Mouse (Mus musculus): ENCODE data around the gene Syndig1. TPM values are rescaled to one million over a fixed set of nuclear protein-coding genes. Genes with fewer than 3 reads are reported as not detected.

Gene Syndig1
- polyA plus RNA-seq, 1 experiment from 2014 or later = 16.4 TPM

DNA sequence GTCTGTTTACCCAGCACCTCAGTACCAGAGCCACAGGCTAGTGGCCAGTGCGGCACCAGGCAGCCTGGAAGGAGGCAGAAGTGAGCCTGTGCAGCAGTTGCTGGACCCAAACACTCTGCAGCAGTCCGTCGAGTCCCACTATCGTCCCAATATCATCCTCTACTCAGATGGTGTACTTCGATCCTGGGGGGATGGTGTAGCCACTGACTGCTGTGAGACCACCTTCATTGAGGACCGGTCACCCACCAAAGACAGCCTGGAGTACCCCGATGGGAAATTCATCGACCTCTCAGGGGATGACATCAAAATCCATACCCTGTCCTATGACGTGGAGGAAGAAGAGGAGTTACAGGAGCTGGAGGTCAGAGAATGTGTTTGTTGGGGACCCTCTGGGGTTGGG is 70.6 kb downstream of the Syndig1 start:
- H3K36me3 ChIP-seq (ENCODE audit: control insufficient read depth, insufficient read depth, low read length) = no peaks in the 10 kb centered on the region
- no peak for DNase-seq (ENCODE audit: low spot score)
- H3K27ac ChIP-seq (ENCODE audit: low read depth, low read length) = no peak overlapping the region
- H3K4me3 ChIP-seq (ENCODE audit: low read depth, low read length) = no peak overlapping the region
- H3K4me2 ChIP-seq (ENCODE audit: low read length) = no peak overlapping the region
- ATAC-seq = no peak
- no peaks in the 10 kb centered on the region for H3K9me3 ChIP-seq (replicated peaks; ENCODE audit: control insufficient read depth, low read length)
- 93% methylated on average over 9 of the region's 9 CpGs for WGBS
- no peak overlapping the region for H3K9ac ChIP-seq (ENCODE audit: low read length)
- H3K4me1 ChIP-seq (ENCODE audit: control insufficient read depth, insufficient read depth, low read length) = no peaks in the 10 kb centered on the region
- H3K27me3 ChIP-seq (replicated peaks; ENCODE audit: control insufficient read depth, insufficient read depth, low read length) = no peaks in the 10 kb centered on the region

GRCm38 (mm10) chr2:149900606-149901005 is 71.6 kb downstream of the Syndig1 start:
- H3K4me3 ChIP-seq (ENCODE audit: low read depth, low read length) = no peak overlapping the region
- 77% methylated on average over 1 of the region's 1 CpGs for WGBS
- no peaks in the 10 kb centered on the region for H3K36me3 ChIP-seq (ENCODE audit: control insufficient read depth, insufficient read depth, low read length)
- no peak for DNase-seq (ENCODE audit: low spot score)
- no peaks in the 10 kb centered on the region for H3K9me3 ChIP-seq (replicated peaks; ENCODE audit: control insufficient read depth, low read length)
- no peak for ATAC-seq
- H3K9ac ChIP-seq (ENCODE audit: low read length) = no peak overlapping the region
- no peaks in the 10 kb centered on the region for H3K27me3 ChIP-seq (replicated peaks; ENCODE audit: control insufficient read depth, insufficient read depth, low read length)
- H3K27ac ChIP-seq (ENCODE audit: low read depth, low read length) = no peak overlapping the region
- H3K4me1 ChIP-seq (ENCODE audit: control insufficient read depth, insufficient read depth, low read length) = no peaks in the 10 kb centered on the region
- H3K4me2 ChIP-seq (ENCODE audit: low read length) = no peak overlapping the region

DNA sequence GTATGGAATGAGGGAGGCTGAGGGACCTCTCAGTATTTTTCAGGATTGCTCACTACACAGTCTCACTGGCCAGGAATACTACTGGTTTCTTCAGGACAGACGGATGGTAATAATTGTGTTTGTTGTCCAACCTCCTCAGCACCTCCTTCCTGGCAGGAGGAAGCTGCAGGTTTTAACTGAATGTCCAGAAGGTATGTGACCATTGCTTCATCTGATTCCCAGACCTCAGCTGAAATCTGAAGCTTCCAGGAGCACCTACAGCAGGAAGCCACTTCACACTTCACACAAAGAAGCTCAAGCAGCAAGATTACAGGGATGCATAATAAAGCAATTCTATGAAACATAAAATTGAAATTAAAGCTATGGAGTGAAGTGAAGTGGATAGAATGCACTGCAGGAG is 75.4 kb downstream of the Syndig1 start:
- ATAC-seq (no peak), DNase-seq (ENCODE audit: low spot score) (no peak)
- Histone ChIP-seq H3K27me3 (replicated peaks; ENCODE audit: control insufficient read depth, insufficient read depth, low read length) (no peaks in the 10 kb centered on the region), H3K36me3 (ENCODE audit: control insufficient read depth, insufficient read depth, low read length) (no peaks in the 10 kb centered on the region), H3K9ac (ENCODE audit: low read length) (no peak overlapping the region), H3K4me3 (ENCODE audit: low read depth, low read length) (no peak overlapping the region), H3K4me2 (ENCODE audit: low read length) (no peak overlapping the region), H3K9me3 (replicated peaks; ENCODE audit: control insufficient read depth, low read length) (no peaks in the 10 kb centered on the region), H3K4me1 (ENCODE audit: control insufficient read depth, insufficient read depth, low read length) (no peaks in the 10 kb centered on the region), H3K27ac (ENCODE audit: low read depth, low read length) (no peak overlapping the region)
- WGBS = 72% methylated on average over 1 of the region's 1 CpGs

DNA sequence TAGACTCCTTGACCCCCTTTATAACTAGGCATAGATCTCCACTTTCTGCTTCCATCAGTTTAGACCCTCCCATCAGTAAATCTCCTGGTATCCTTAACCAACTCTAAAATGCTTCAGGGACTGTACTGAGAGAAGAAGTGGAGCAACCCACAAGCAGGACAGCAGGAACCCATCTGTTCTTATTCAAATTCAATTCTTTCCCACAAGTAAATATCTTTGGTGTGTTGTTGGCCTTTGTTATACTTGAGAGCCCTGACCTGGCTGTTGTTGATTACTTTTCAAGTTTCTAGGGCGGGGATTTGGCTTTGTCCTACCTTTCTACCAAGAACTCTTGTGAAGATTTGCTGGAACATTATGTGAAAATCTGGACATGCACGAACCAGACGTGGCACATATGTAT is 77.7 kb downstream of the Syndig1 start:
- no peak for DNase-seq (ENCODE audit: low spot score)
- no peak for ATAC-seq
- no peak overlapping the region for H3K4me3 ChIP-seq (ENCODE audit: low read depth, low read length)
- no peaks in the 10 kb centered on the region for H3K9me3 ChIP-seq (replicated peaks; ENCODE audit: control insufficient read depth, low read length)
- no peak overlapping the region for H3K4me2 ChIP-seq (ENCODE audit: low read length)
- 86% methylated on average over 3 of the region's 3 CpGs for WGBS
- no peaks in the 10 kb centered on the region for H3K4me1 ChIP-seq (ENCODE audit: control insufficient read depth, insufficient read depth, low read length)
- H3K9ac ChIP-seq (ENCODE audit: low read length) = no peak overlapping the region
- no peaks in the 10 kb centered on the region for H3K27me3 ChIP-seq (replicated peaks; ENCODE audit: control insufficient read depth, insufficient read depth, low read length)
- no peaks in the 10 kb centered on the region for H3K36me3 ChIP-seq (ENCODE audit: control insufficient read depth, insufficient read depth, low read length)
- H3K27ac ChIP-seq (ENCODE audit: low read depth, low read length) = no peak overlapping the region

DNA sequence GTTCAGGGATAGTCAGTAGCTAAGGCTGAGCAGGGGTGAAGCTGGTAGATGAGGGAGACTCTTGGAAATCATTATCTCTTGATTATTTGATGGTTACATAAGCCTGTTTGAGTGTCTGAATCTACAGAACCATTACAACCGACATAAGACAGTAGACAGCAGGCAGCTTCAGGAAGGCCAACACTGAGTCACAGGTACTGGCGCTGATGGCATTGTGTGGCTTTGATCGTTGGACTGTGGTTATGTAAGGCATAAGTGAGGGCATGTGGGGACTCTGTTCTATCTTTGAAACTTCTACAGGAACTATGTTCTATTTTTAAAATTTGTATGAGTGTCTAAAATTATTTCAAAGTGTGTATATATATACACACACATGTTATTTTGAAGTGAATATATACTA is 88.2 kb downstream of the Syndig1 start:
- no peaks in the 10 kb centered on the region for H3K36me3 ChIP-seq (ENCODE audit: control insufficient read depth, insufficient read depth, low read length)
- 89% methylated on average over 3 of the region's 3 CpGs for WGBS
- no peaks in the 10 kb centered on the region for H3K4me1 ChIP-seq (ENCODE audit: control insufficient read depth, insufficient read depth, low read length)
- no peak overlapping the region for H3K4me3 ChIP-seq (ENCODE audit: low read depth, low read length)
- no peak overlapping the region for H3K4me2 ChIP-seq (ENCODE audit: low read length)
- no peaks in the 10 kb centered on the region for H3K27me3 ChIP-seq (replicated peaks; ENCODE audit: control insufficient read depth, insufficient read depth, low read length)
- no peak overlapping the region for H3K27ac ChIP-seq (ENCODE audit: low read depth, low read length)
- H3K9ac ChIP-seq (ENCODE audit: low read length) = no peak overlapping the region
- no peak for DNase-seq (ENCODE audit: low spot score)
- no peak for ATAC-seq
- no peaks in the 10 kb centered on the region for H3K9me3 ChIP-seq (replicated peaks; ENCODE audit: control insufficient read depth, low read length)

GRCm38 (mm10) chr2:149923561-149923960 is 94.5 kb downstream of the Syndig1 start:
- Histone ChIP-seq H3K27ac (ENCODE audit: low read depth, low read length) (no peak overlapping the region), H3K27me3 (replicated peaks; ENCODE audit: control insufficient read depth, insufficient read depth, low read length) (no peaks in the 10 kb centered on the region), H3K9ac (ENCODE audit: low read length) (no peak overlapping the region), H3K9me3 (replicated peaks; ENCODE audit: control insufficient read depth, low read length) (no peaks in the 10 kb centered on the region), H3K4me3 (ENCODE audit: low read depth, low read length) (no peak overlapping the region), H3K36me3 (ENCODE audit: control insufficient read depth, insufficient read depth, low read length) (no peaks in the 10 kb centered on the region), H3K4me1 (ENCODE audit: control insufficient read depth, insufficient read depth, low read length) (no peaks in the 10 kb centered on the region), H3K4me2 (ENCODE audit: low read length) (no peak overlapping the region)
- 64% methylated on average over 2 of the region's 2 CpGs for WGBS
- DNase-seq (ENCODE audit: low spot score) (no peak), ATAC-seq (no peak)

- Histone ChIP-seq H3K4me1 (ENCODE audit: control insufficient read depth, insufficient read depth, low read length) (no peaks in the 10 kb centered on the region), H3K9ac (ENCODE audit: low read length) (no peak overlapping the region), H3K4me2 (ENCODE audit: low read length) (no peak overlapping the region), H3K4me3 (ENCODE audit: low read depth, low read length) (no peak overlapping the region), H3K27me3 (replicated peaks; ENCODE audit: control insufficient read depth, insufficient read depth, low read length) (no peaks in the 10 kb centered on the region), H3K36me3 (ENCODE audit: control insufficient read depth, insufficient read depth, low read length) (no peaks in the 10 kb centered on the region), H3K9me3 (replicated peaks; ENCODE audit: control insufficient read depth, low read length) (no peaks in the 10 kb centered on the region), H3K27ac (ENCODE audit: low read depth, low read length) (no peak overlapping the region)
- DNase-seq (ENCODE audit: low spot score) (no peak), ATAC-seq (no peak)
- 89% methylated on average over 2 of the region's 2 CpGs for WGBS
These were observed 96.9 kb downstream of the Syndig1 start for GRCm38 (mm10) chr2:149925911-149926310.

GRCm38 (mm10) chr2:149927001-149927400 is 98.0 kb downstream of the Syndig1 start:
- Histone ChIP-seq H3K4me3 (ENCODE audit: low read depth, low read length) (no peak overlapping the region), H3K27me3 (replicated peaks; ENCODE audit: control insufficient read depth, insufficient read depth, low read length) (no peaks in the 10 kb centered on the region), H3K9me3 (replicated peaks; ENCODE audit: control insufficient read depth, low read length) (no peaks in the 10 kb centered on the region), H3K9ac (ENCODE audit: low read length) (no peak overlapping the region), H3K27ac (ENCODE audit: low read depth, low read length) (no peak overlapping the region), H3K36me3 (ENCODE audit: control insufficient read depth, insufficient read depth, low read length) (no peaks in the 10 kb centered on the region), H3K4me2 (ENCODE audit: low read length) (no peak overlapping the region), H3K4me1 (ENCODE audit: control insufficient read depth, insufficient read depth, low read length) (no peaks in the 10 kb centered on the region)
- ATAC-seq = no peak
- no peak for DNase-seq (ENCODE audit: low spot score)

DNA sequence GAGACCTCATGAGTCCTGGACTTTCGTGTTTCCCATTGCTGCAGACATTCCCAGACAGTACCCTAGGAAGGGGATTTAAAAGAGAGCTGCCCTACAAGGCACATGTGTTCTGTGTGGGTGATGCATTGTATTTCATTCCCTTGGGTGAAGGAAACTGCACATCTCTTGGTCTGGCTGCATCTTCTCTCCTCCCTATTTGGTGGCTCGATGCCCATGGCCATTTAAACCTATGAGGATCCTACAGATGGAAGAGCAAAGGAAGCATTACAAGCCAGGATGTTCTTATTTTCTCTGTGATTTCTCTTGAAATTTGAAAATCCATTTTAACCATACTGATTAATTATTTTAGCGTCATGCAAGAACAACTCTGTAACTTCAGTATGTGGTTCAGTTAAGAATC is 98.5 kb downstream of the Syndig1 start:
- Histone ChIP-seq H3K27me3 (replicated peaks; ENCODE audit: control insufficient read depth, insufficient read depth, low read length) (no peaks in the 10 kb centered on the region), H3K36me3 (ENCODE audit: control insufficient read depth, insufficient read depth, low read length) (no peaks in the 10 kb centered on the region), H3K4me1 (ENCODE audit: control insufficient read depth, insufficient read depth, low read length) (no peaks in the 10 kb centered on the region), H3K27ac (ENCODE audit: low read depth, low read length) (no peak overlapping the region), H3K9ac (ENCODE audit: low read length) (no peak overlapping the region), H3K4me3 (ENCODE audit: low read depth, low read length) (no peak overlapping the region), H3K9me3 (replicated peaks; ENCODE audit: control insufficient read depth, low read length) (no peaks in the 10 kb centered on the region), H3K4me2 (ENCODE audit: low read length) (no peak overlapping the region)
- WGBS = 87% methylated on average over 3 of the region's 3 CpGs
- ATAC-seq = no peak
- no peak for DNase-seq (ENCODE audit: low spot score)

GRCm38 (mm10) chr2:149929986-149930385 is 101.0 kb downstream of the Syndig1 start:
- WGBS = 85% methylated on average over 5 of the region's 5 CpGs

More at GRCm38 (mm10) chr2:149929986-149930385, 101.0 kb downstream of the Syndig1 start:
- Histone ChIP-seq H3K9me3 (replicated peaks; ENCODE audit: control insufficient read depth, low read length) (no peaks in the 10 kb centered on the region), H3K4me1 (ENCODE audit: control insufficient read depth, insufficient read depth, low read length) (no peaks in the 10 kb centered on the region), H3K36me3 (ENCODE audit: control insufficient read depth, insufficient read depth, low read length) (no peaks in the 10 kb centered on the region), H3K27ac (ENCODE audit: low read depth, low read length) (no peak overlapping the region), H3K27me3 (replicated peaks; ENCODE audit: control insufficient read depth, insufficient read depth, low read length) (no peaks in the 10 kb centered on the region), H3K4me2 (ENCODE audit: low read length) (no peak overlapping the region), H3K9ac (ENCODE audit: low read length) (no peak overlapping the region), H3K4me3 (ENCODE audit: low read depth, low read length) (no peak overlapping the region)
- DNase-seq (ENCODE audit: low spot score) (no peak), ATAC-seq (no peak)

All from forebrain, embryonic 14.5 days (tissue).